Mouse (Mus musculus): Measurements from ENCODE around the gene Lrp2. TPM values are rescaled to one million over a fixed set of nuclear protein-coding genes. Genes with fewer than 3 reads are reported as not detected.

Lrp2 gene
- polyA plus RNA-seq, 1 experiment = 13.6 TPM

DNA sequence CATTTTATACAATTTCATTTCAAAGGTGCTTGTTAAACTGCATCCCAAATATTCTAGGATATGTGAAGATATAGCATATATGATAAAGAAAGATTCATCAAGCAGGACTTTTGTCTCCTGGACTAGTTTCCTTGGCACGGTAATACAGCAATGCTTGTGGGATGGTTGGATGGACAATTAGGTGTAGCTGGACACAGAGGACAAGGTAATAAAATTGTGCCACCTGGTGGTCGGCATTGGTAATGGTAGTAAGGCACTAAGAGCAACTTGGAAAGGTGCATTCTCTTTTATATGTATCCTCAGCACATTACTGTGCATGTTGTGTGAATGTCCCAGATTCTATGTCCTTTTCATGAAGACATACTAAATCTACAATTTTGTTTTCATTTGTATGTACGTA lies 157.7 kb downstream of the Lrp2 start:
- Histone ChIP-seq H3K4me1 (ENCODE audit: control insufficient read depth, insufficient read depth, low read length) (no peaks in the 10 kb centered on the region), H3K4me3 (replicated peaks; ENCODE audit: extremely low read depth, low read depth, low read length) (no peak overlapping the region)
- TF ChIP-seq CTCF (IDR thresholded peaks at IDR 0.05; ENCODE audit: insufficient read depth, low read length) = peak; percentile 45; the same call in 1 of the 2 replicates
- TF ChIP-seq POLR2A (IDR thresholded peaks at IDR 0.05; ENCODE audit: borderline replicate concordance, extremely low read depth, low read depth, low read length) = no peak
- WGBS = 33% methylated on average over 3 of the region's 3 CpGs
- peak; percentile 47 for DNase-seq

DNA sequence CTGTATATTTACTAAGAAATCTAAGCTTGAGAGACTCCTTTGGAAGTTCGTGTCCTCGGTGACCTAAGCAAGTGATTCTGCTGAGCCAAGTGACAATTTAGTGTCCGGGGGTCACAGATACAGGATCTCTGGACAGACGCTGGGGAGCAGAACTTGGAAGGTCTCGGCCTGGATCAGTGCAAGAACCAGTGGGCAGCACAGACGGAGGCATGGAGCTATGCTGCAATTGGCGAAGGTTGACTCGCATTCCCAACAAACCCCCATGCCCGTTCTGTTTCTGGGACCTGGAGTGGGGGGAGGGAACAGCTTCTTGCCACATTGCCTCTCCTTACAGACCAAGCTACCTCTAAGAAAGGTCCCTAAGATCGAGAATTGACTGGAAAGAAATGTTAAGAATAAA lies 158.7 kb downstream of the Lrp2 start:
- DNase-seq = no peak
- H3K4me1 ChIP-seq (ENCODE audit: control insufficient read depth, insufficient read depth, low read length) = no peaks in the 10 kb centered on the region
- H3K4me3 ChIP-seq (replicated peaks; ENCODE audit: extremely low read depth, low read depth, low read length) = no peak overlapping the region
- WGBS = 83% methylated on average over 10 of the region's 10 CpGs
- TF ChIP-seq CTCF (IDR thresholded peaks at IDR 0.05; ENCODE audit: insufficient read depth, low read length) (no peak), POLR2A (IDR thresholded peaks at IDR 0.05; ENCODE audit: borderline replicate concordance, extremely low read depth, low read depth, low read length) (no peak)

DNA sequence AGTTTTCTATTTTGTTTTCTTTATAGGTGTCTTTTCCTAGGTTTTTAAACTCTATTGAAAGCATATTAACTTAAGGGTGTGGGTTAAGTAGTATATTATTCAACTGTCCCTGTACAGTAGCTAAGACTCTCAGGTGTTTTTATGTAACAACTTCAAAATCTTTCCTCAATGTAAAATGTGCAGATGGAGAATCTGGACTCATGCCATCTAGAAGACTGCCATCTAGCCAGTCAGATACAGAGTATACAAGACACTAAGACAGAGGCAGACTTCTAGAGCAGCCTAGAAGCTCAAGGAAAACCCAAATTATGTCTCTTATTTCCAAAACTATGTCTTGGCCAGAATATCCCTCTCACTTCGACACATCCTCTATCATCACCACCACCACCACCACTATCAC lies 159.8 kb downstream of the Lrp2 start:
- DNase-seq = no peak
- TF ChIP-seq CTCF (IDR thresholded peaks at IDR 0.05; ENCODE audit: insufficient read depth, low read length) = no peak
- TF ChIP-seq POLR2A (IDR thresholded peaks at IDR 0.05; ENCODE audit: borderline replicate concordance, extremely low read depth, low read depth, low read length) = no peak
- Histone ChIP-seq H3K4me3 (replicated peaks; ENCODE audit: extremely low read depth, low read depth, low read length) (no peak overlapping the region), H3K4me1 (ENCODE audit: control insufficient read depth, insufficient read depth, low read length) (no peaks in the 10 kb centered on the region)
- 84% methylated on average over 1 of the region's 1 CpGs for WGBS

DNA sequence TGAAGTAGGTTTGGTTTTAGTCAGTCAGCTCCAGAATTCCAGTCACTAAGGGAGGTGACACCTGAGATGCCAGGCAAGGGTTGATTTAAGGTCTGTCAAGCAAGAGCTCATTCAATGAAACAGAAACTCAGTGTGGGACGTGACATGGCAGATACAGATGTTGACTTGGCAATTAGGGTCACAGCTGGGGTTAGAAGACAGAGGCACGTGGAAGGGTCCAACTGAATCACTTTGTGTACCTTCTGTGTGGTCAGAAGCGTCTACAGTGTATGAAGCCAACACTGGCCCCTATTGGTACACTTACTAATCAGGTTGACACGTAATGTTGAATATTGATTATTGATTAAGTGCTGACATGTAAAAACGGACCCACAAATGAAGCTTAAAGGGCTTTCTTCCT lies 161.0 kb downstream of the Lrp2 start:
- WGBS = 48% methylated on average over 5 of the region's 5 CpGs
- no peak for DNase-seq
- TF ChIP-seq POLR2A (IDR thresholded peaks at IDR 0.05; ENCODE audit: borderline replicate concordance, extremely low read depth, low read depth, low read length) (no peak), CTCF (IDR thresholded peaks at IDR 0.05; ENCODE audit: insufficient read depth, low read length) (no peak)
- Histone ChIP-seq H3K4me3 (replicated peaks; ENCODE audit: extremely low read depth, low read depth, low read length) (no peak overlapping the region), H3K4me1 (ENCODE audit: control insufficient read depth, insufficient read depth, low read length) (no peaks in the 10 kb centered on the region)

DNA sequence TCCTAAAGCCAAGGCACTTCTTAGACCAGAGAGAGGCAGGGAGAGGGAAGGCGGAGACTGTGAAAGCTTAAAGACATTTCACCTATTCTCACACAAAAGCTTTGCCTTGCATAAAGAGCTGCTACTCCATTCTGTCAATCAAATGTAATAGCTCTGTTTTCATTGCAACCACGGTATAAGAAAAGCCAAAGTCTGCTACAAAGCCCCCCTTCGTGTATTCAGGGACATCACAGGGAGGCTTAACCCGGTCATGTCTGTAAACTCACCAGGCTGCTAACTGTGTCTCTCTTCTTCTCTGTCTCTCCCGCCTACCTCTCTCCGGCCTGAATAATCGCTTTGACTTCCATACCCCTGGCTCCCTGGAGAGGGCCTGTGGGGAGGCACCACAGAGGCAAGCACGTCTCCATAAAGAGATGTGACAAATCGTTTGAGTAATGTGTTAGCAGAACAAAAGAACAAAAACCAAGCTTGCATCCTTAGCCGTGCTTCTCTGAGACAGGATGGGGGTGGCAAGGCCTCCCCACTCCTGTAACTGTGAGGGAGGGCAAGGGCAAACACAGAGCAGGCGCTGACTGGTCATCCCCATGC lies 167.5 kb downstream of the Lrp2 start:
- Histone ChIP-seq H3K4me1 (ENCODE audit: control insufficient read depth, insufficient read depth, low read length) (no peaks in the 10 kb centered on the region), H3K4me3 (replicated peaks; ENCODE audit: extremely low read depth, low read depth, low read length) (no peak overlapping the region)
- 43% methylated on average over 11 of the region's 11 CpGs for WGBS
- TF ChIP-seq CTCF (IDR thresholded peaks at IDR 0.05; ENCODE audit: insufficient read depth, low read length) = no peak
- no peak for TF ChIP-seq POLR2A (IDR thresholded peaks at IDR 0.05; ENCODE audit: borderline replicate concordance, extremely low read depth, low read depth, low read length)
- no peak for DNase-seq

DNA sequence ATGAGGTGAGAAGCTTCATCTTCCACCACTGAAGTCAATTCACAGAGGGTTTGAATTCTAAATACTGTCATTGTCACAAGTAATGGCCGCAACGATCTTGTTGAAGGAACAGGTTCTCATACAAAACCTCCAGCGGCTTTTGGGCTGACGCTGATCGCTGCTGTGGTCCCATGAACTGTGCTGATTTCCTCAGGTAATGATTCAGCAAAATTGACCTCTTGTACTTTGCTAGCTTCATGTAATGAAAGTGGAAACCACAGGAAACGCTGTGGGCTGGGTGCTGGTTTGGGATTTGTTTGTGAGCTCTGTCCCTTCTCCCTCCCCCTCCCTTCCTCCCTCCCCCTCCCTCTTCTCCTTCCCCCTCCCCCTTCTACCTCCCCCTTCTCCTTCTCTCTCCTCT lies 170.8 kb downstream of the Lrp2 start:
- no peak overlapping the region for H3K4me3 ChIP-seq (replicated peaks; ENCODE audit: extremely low read depth, low read depth, low read length)
- H3K4me1 ChIP-seq (ENCODE audit: control insufficient read depth, insufficient read depth, low read length) = no peaks in the 10 kb centered on the region
- 80% methylated on average over 6 of the region's 6 CpGs for WGBS
- DNase-seq = no peak
- no peak for TF ChIP-seq POLR2A (IDR thresholded peaks at IDR 0.05; ENCODE audit: borderline replicate concordance, extremely low read depth, low read depth, low read length)
- TF ChIP-seq CTCF (IDR thresholded peaks at IDR 0.05; ENCODE audit: insufficient read depth, low read length) = no peak

DNA sequence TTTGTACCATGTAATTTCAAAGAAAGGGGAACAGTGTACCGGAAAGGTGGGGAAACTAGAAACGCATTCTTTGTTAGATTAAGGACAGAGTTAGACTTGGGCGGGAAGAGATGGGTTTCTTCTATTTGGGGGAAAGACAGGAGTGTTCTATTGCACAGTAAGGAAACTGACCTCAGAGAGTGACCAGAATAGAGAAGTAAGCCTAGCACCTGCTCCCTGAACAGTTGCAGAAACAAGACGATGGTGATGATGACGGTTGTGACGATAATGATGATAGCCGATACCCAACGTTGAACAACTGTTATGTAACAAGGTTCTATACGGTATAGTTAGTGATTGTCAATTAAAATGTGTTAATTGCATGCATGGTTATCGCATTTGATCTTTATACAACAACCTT lies 171.3 kb downstream of the Lrp2 start:
- DNase-seq = no peak
- TF ChIP-seq POLR2A (IDR thresholded peaks at IDR 0.05; ENCODE audit: borderline replicate concordance, extremely low read depth, low read depth, low read length) (no peak), CTCF (IDR thresholded peaks at IDR 0.05; ENCODE audit: insufficient read depth, low read length) (no peak)
- Histone ChIP-seq H3K4me3 (replicated peaks; ENCODE audit: extremely low read depth, low read depth, low read length) (no peak overlapping the region), H3K4me1 (ENCODE audit: control insufficient read depth, insufficient read depth, low read length) (no peaks in the 10 kb centered on the region)
- 86% methylated on average over 10 of the region's 10 CpGs for WGBS

DNA sequence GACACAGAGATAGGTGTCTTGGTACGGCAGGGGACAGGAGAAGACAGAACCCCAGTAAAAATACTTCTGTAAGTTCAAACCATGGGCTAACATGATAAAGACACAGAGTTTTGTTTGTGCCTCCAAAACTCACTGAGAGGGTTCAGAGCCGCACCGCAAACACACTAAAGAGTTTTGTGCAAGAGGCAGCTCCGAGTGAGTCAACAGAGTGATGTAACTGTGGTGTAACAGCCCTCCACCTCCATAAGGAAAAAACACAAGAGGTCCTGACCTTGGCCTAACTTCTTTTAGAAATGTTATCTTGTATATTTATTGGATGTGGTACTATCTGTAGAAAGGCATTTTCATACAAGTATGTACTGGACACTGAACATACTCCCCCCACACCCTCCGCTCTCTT lies 180.2 kb downstream of the Lrp2 start:
- no peak for DNase-seq
- TF ChIP-seq CTCF (IDR thresholded peaks at IDR 0.05; ENCODE audit: insufficient read depth, low read length) = no peak
- TF ChIP-seq POLR2A (IDR thresholded peaks at IDR 0.05; ENCODE audit: borderline replicate concordance, extremely low read depth, low read depth, low read length) = no peak
- Histone ChIP-seq H3K4me3 (replicated peaks; ENCODE audit: extremely low read depth, low read depth, low read length) (no peak overlapping the region), H3K4me1 (ENCODE audit: control insufficient read depth, insufficient read depth, low read length) (no peaks in the 10 kb centered on the region)
- 76% methylated on average over 5 of the region's 5 CpGs for WGBS

DNA sequence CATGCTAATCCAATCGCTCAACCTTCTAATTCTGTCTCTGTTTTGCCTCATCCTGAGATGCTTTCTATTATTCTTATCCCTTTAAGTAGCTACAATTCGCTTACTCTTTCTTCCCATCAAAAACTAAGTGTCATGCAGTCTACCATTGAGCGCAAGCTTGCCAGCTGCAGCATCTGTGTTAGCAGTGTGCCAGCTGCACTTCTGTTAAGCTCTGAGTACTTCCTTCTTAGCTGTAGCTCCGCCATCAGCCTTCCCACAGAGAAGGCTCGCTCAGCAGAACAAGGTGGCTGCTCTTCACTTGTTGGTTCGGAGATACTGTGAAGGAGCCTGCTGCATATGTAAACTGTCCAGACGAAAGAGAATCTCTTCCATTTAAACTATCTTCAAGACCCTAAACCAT lies 183.6 kb downstream of the Lrp2 start:
- H3K4me1 ChIP-seq (ENCODE audit: control insufficient read depth, insufficient read depth, low read length) = no peaks in the 10 kb centered on the region
- no peak overlapping the region for H3K4me3 ChIP-seq (replicated peaks; ENCODE audit: extremely low read depth, low read depth, low read length)
- 80% methylated on average over 7 of the region's 7 CpGs for WGBS
- TF ChIP-seq POLR2A (IDR thresholded peaks at IDR 0.05; ENCODE audit: borderline replicate concordance, extremely low read depth, low read depth, low read length) (no peak), CTCF (IDR thresholded peaks at IDR 0.05; ENCODE audit: insufficient read depth, low read length) (no peak)
- DNase-seq = no peak

DNA sequence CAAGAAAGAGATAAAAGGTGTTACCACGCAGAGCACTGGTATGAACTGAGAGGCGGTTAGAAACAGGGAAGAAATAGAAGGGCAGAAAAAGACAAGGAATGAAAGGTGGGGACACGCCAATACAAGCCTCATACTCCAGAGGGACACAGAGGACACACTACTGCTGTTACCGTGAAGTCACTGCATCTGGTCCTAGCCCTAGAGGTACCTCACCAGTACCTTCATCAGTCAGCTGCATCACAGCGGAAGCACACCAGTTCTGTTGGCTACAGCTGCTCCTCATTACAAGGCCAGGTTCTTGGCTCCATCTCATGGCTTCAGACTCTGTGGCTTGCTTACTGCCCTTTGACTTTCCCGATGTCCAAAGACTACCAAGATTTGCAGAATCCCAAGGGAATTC lies 184.0 kb downstream of the Lrp2 start:
- no peak for TF ChIP-seq POLR2A (IDR thresholded peaks at IDR 0.05; ENCODE audit: borderline replicate concordance, extremely low read depth, low read depth, low read length)
- TF ChIP-seq CTCF (IDR thresholded peaks at IDR 0.05; ENCODE audit: insufficient read depth, low read length) = no peak
- 83% methylated on average over 6 of the region's 6 CpGs for WGBS

More for the DNA sequence above, 184.0 kb downstream of the Lrp2 start:
- DNase-seq = no peak
- H3K4me1 ChIP-seq (ENCODE audit: control insufficient read depth, insufficient read depth, low read length) = no peaks in the 10 kb centered on the region
- no peak overlapping the region for H3K4me3 ChIP-seq (replicated peaks; ENCODE audit: extremely low read depth, low read depth, low read length)

Measured in lung, adult 2 months (tissue).